Comparison of ENCODE assay signal across 8 mouse cellular contexts in genomic region chr7:16286026-16286961, GRCm38 (mm10). TPM values are rescaled to one million over a fixed set of nuclear protein-coding genes. Genes with fewer than 3 reads are reported as not detected.
DNase-seq lines count a peak whose midpoint lies in the region; ATAC-seq and TF ChIP-seq lines count a peak whose summit lies in the region.

Ccdc9 (minus strand) TSS chr7:16286795.

- DNase-seq in WW6 (ENCODE audit: low read depth, low spot score), result peak; percentile 93
- peak; percentile 97 to 99 for DNase-seq in cerebellum, postnatal 4 days (ENCODE audit: low spot score in 2 of 2)
- DNase-seq in gastrocnemius, adult 2 months, result peak; percentile 100
- DNase-seq in hindbrain, postnatal 0 days (ENCODE audit: low spot score), result peak; percentile 99
- peak; percentile 97 to 99 for DNase-seq in left cerebral cortex, adult 2 months (ENCODE audit: extremely low spot score in 1 of 2, low spot score in 2 of 2)
- peak; percentile 97 to 98 for DNase-seq in right cerebral cortex, adult 2 months (ENCODE audit: low spot score in 2 of 2)
- peak; percentile 100 for DNase-seq in urinary bladder, postnatal 14 days (ENCODE audit: low spot score)

- peak within 1 kb of the TSS; percentile 65 for H3K4me2 ChIP-seq in hindbrain, postnatal 0 days (ENCODE audit: low read depth, low read length)

- no peaks in the 10 kb centered on the region for H3K27me3 ChIP-seq in hindbrain, postnatal 0 days (ENCODE audit: insufficient read depth, low read length)

- 0 out of 2 replicates have a peak, but pooled peaks cover 3% of the 10 kb centered on the region for H3K4me1 ChIP-seq in hindbrain, postnatal 0 days (ENCODE audit: insufficient read depth, low read length)

- under 1% methylated on average over 58 of the region's 70 CpGs for WGBS in hindbrain, postnatal 0 days

- H3K36me3 ChIP-seq in hindbrain, postnatal 0 days (ENCODE audit: insufficient read depth, low read length), result peaks cover 13% of the 10 kb centered on the region; the same call in 1 of the 2 replicates

- peak within 1 kb of the TSS; percentile 99 for H3K27ac ChIP-seq in gastrocnemius, adult 2 months
- H3K27ac ChIP-seq in hindbrain, postnatal 0 days, result peak within 1 kb of the TSS; percentile 88
- peak within 1 kb of the TSS; percentile 97 for H3K27ac ChIP-seq in left cerebral cortex, adult 2 months

- intact Hi-C loops in gastrocnemius, adult 2 months (cut with DNase I), result no loop called here
- intact Hi-C loops in left cerebral cortex, adult 2 months (cut with DNase I), result no loop called here

- H3K4me3 ChIP-seq in gastrocnemius, adult 2 months, result peak within 1 kb of the TSS; percentile 83
- peak within 1 kb of the TSS; percentile 56 for H3K4me3 ChIP-seq in hindbrain, postnatal 0 days (ENCODE audit: low read length)
- H3K4me3 ChIP-seq in left cerebral cortex, adult 2 months, result peak within 1 kb of the TSS; percentile 87

- peak within 1 kb of the TSS; percentile 60 for H3K9ac ChIP-seq in hindbrain, postnatal 0 days (replicated peaks; ENCODE audit: low read length)

- ATAC-seq in hindbrain, postnatal 0 days, result peak; percentile 94
- peak; percentile 81 for ATAC-seq in megakaryocyte, adult 5-6 weeks (ENCODE audit: poor library complexity, severe bottlenecking)

- H3K9me3 ChIP-seq in hindbrain, postnatal 0 days (ENCODE audit: low read length), result no peaks in the 10 kb centered on the region

- TF ChIP-seq CTCF in gastrocnemius, adult 2 months (IDR thresholded peaks at IDR 0.05), result no peak
- no peak for TF ChIP-seq CTCF in hindbrain, postnatal 0 days (IDR thresholded peaks at IDR 0.05; ENCODE audit: low read depth)
- TF ChIP-seq CTCF in left cerebral cortex, adult 2 months (IDR thresholded peaks at IDR 0.05), result no peak

RNA-seq across cellular contexts. Expression of gene Ccdc9, which starts in this region (rescaled TPM):
- total RNA-seq in gastrocnemius, adult 2 months (2021), result 10 to 100 TPM; 41.0 to 42.1 TPM
- 11.8 and 27.9 TPM in 2 replicates for total RNA-seq in hindbrain, postnatal 0 days (2014; rRNA removed)
- 13.4 and 14.8 TPM in 2 replicates for polyA plus RNA-seq in hindbrain, postnatal 0 days (2015; fragmentation: Nextera tagmentation; extraction: Ambion mirVana)
- 10 to 100 TPM; 94.3 to 95.1 TPM for total RNA-seq in left cerebral cortex, adult 2 months (2021)
- 26.0 and 30.3 TPM in 2 replicates for total RNA-seq in megakaryocyte, adult 5-6 weeks (2015)
- 117 and 121 TPM in 2 replicates for total RNA-seq in megakaryocyte, adult 5-6 weeks (2017)

Comparison
In these comparisons a context has a peak if more than half of its experiments do, and no peak if none do; other contexts are left out.
1. Peak in every context shown above with its lines: DNase-seq, ATAC-seq, H3K4me3 ChIP-seq and H3K27ac ChIP-seq.